Mouse (Mus musculus) intestine, postnatal 0 days (tissue): ENCODE results near the gene Shank2. TPM values are rescaled to one million over a fixed set of nuclear protein-coding genes. Genes with fewer than 3 reads are reported as not detected.

ENCODE experiments used
- ATAC-seq: fragments of 200-750 bp; cut with Nextera tagmentation; 2 replicates; pipeline ENCODE4 v1.8.0; 2017; ENCODE audit warnings: mild to moderate bottlenecking, moderate TSS enrichment, moderate library complexity
- H3K27ac ChIP-seq: fragments of 300-500 bp; sonication (generic); 2 replicates; pipeline ENCODE4 v1.5.1; 2014; ENCODE audit warnings: mild to moderate bottlenecking, low read depth, low read length, moderate library complexity
- H3K27me3 ChIP-seq: fragments of 300-500 bp; sonication (generic); replicated peaks from 2 replicates; pipeline ENCODE4 v1.6.1; 2014; ENCODE audit warnings: low read length, mixed read lengths; ENCODE audit not compliant: control insufficient read depth, insufficient read depth
- H3K36me3 ChIP-seq: fragments of 300-500 bp; sonication (generic); 2 replicates; pipeline ENCODE4 v1.6.1; 2014; ENCODE audit warnings: mild to moderate bottlenecking, moderate library complexity; ENCODE audit not compliant: control insufficient read depth, insufficient read depth
- H3K4me1 ChIP-seq: fragments of 300-500 bp; sonication (generic); replicated peaks from 2 replicates; pipeline ENCODE4 v1.6.1; 2014; ENCODE audit warnings: antibody characterized with exemption, low read length, mixed read lengths; ENCODE audit not compliant: control insufficient read depth, insufficient read depth
- H3K4me2 ChIP-seq: fragments of 300-500 bp; sonication (generic); replicated peaks from 2 replicates; pipeline ENCODE4 v1.6.1; 2014; ENCODE audit warnings: low read depth, mild to moderate bottlenecking, moderate library complexity
- H3K4me3 ChIP-seq: fragments of 300-500 bp; sonication (generic); 2 replicates; pipeline ENCODE4 v1.5.1; 2014; ENCODE audit warnings: low read depth, low read length
- H3K9ac ChIP-seq: fragments of 300-500 bp; sonication (generic); 2 replicates; pipeline ENCODE4 v1.6.1; 2014; ENCODE audit warnings: mild to moderate bottlenecking, low read depth, low read length
- H3K9me3 ChIP-seq: fragments of 300-500 bp; sonication (generic); 2 replicates; pipeline ENCODE4 v1.6.1; 2016; ENCODE audit warnings: mixed run types; ENCODE audit not compliant: control insufficient read depth
- CTCF ChIP-seq: sonication (generic); IDR thresholded peaks from 2 replicates; pipeline ENCODE4 v1.5.1; 2016; ENCODE audit warnings: low read depth, mild to moderate bottlenecking, control low read depth, antibody characterized with exemption, moderate library complexity
- WGBS: fragments of 180-500 bp; shearing (Covaris S2); extraction: QIAGEN DNeasy Blood & Tissue Kit; methylation state at CpG from one replicate; pipeline ENCODE4 v1.1.7; 2014; 5-methylcytosine and 5-hydroxymethylcytosine counted together
- polyA plus RNA-seq: library from polyadenylated mRNA; unstranded; fragments of >200 nt; fragmentation: Nextera tagmentation; extraction: Ambion mirVana; gene quantifications from 2 replicates; pipeline ENCODE4 v1.2.1, GENCODE M21; 2015

Shank2 gene
- polyA plus RNA-seq, 1 experiment from 2014 or later = 0.74 TPM

DNA sequence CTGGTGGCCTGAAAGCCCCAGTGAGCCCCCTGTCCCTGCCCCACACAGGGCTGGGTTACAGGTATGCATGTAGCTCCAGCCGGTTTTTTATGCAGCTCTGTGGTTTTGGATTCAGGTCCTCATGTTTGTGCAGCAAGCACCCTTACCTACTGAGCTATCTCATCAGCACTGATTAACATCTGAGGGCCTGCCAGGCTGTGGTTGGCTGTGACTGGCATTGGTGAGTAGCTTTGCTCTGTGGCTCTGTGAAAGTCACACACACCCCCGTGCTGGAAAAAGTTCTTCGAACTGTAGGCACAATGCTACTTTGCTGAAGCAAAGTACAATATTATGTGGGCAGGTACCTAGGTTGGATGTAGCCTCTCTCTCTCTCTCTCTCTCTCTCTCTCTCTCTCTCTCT lies 204.1 kb downstream of the Shank2 start:
- Histone ChIP-seq H3K27ac (no peak overlapping the region), H3K27me3 (no peaks in the 10 kb centered on the region), H3K4me3 (no peak overlapping the region), H3K4me1 (no peaks in the 10 kb centered on the region), H3K9me3 (no peaks in the 10 kb centered on the region), H3K4me2 (no peak overlapping the region), H3K9ac (no peak overlapping the region), H3K36me3 (no peaks in the 10 kb centered on the region; the same call in 1 of the 2 replicates)
- WGBS = 76% methylated on average over 3 of the region's 3 CpGs
- ATAC-seq = no peak
- TF ChIP-seq CTCF = no peak

- no peak overlapping the region for H3K4me3 ChIP-seq
- no peak overlapping the region for H3K27ac ChIP-seq
- no peaks in the 10 kb centered on the region for H3K4me1 ChIP-seq
- H3K4me2 ChIP-seq = no peak overlapping the region
- TF ChIP-seq CTCF = no peak
- 59% methylated on average over 5 of the region's 5 CpGs for WGBS
- H3K9ac ChIP-seq = no peak overlapping the region
- no peaks in the 10 kb centered on the region; the same call in 1 of the 2 replicates for H3K36me3 ChIP-seq
- no peak for ATAC-seq
- no peaks in the 10 kb centered on the region for H3K27me3 ChIP-seq
- H3K9me3 ChIP-seq = no peaks in the 10 kb centered on the region
Measured at GRCm38 (mm10) chr7:144206254-144206653, 204.5 kb downstream of the Shank2 start.

GRCm38 (mm10) chr7:144207100-144207499 lies 205.4 kb downstream of the Shank2 start:
- no peak overlapping the region for H3K27ac ChIP-seq
- H3K36me3 ChIP-seq = no peaks in the 10 kb centered on the region; the same call in 1 of the 2 replicates
- no peak overlapping the region for H3K9ac ChIP-seq
- no peaks in the 10 kb centered on the region for H3K4me1 ChIP-seq
- 91% methylated on average over 6 of the region's 6 CpGs for WGBS
- TF ChIP-seq CTCF = no peak
- H3K9me3 ChIP-seq = no peaks in the 10 kb centered on the region
- no peak overlapping the region for H3K4me3 ChIP-seq
- ATAC-seq = no peak
- no peaks in the 10 kb centered on the region for H3K27me3 ChIP-seq
- no peak overlapping the region for H3K4me2 ChIP-seq

DNA sequence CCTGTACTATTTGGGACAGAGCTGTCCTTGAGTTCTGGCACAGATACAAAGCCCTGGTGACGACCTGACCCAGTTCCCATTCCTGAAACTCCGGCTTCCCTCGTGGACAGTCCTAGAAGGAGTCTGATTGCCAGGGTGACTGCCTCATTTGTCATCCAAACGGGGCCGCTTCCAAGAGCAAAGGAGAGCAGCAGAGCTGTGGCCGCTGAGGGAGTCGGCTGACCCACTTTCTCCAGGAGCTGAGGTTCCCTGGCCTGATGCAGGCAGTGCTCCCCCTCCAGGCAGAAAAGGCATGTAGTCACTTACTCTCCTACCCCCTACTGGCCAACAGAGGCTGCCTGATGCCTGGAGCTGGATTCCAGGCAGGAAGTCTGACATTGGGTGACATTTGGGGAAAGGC lies 206.1 kb downstream of the Shank2 start:
- H3K9ac ChIP-seq = no peak overlapping the region
- H3K4me2 ChIP-seq = no peak overlapping the region
- H3K27ac ChIP-seq = no peak overlapping the region
- no peaks in the 10 kb centered on the region; the same call in 1 of the 2 replicates for H3K36me3 ChIP-seq
- no peaks in the 10 kb centered on the region for H3K27me3 ChIP-seq
- H3K4me3 ChIP-seq = no peak overlapping the region
- no peak for ATAC-seq
- peak; percentile 85 for TF ChIP-seq CTCF
- no peaks in the 10 kb centered on the region for H3K4me1 ChIP-seq
- H3K9me3 ChIP-seq = no peaks in the 10 kb centered on the region
- WGBS = 33% methylated on average over 7 of the region's 7 CpGs

- H3K4me1 ChIP-seq = no peaks in the 10 kb centered on the region
- H3K36me3 ChIP-seq = no peaks in the 10 kb centered on the region; the same call in 1 of the 2 replicates
- no peaks in the 10 kb centered on the region for H3K27me3 ChIP-seq
- no peaks in the 10 kb centered on the region for H3K9me3 ChIP-seq
- H3K9ac ChIP-seq = no peak overlapping the region
- no peak for ATAC-seq
- H3K4me2 ChIP-seq = no peak overlapping the region
- 100% methylated on average over 1 of the region's 1 CpGs for WGBS
- no peak overlapping the region for H3K4me3 ChIP-seq
- no peak overlapping the region for H3K27ac ChIP-seq
- TF ChIP-seq CTCF = no peak
Measured at GRCm38 (mm10) chr7:144208628-144209027, 206.9 kb downstream of the Shank2 start.

DNA sequence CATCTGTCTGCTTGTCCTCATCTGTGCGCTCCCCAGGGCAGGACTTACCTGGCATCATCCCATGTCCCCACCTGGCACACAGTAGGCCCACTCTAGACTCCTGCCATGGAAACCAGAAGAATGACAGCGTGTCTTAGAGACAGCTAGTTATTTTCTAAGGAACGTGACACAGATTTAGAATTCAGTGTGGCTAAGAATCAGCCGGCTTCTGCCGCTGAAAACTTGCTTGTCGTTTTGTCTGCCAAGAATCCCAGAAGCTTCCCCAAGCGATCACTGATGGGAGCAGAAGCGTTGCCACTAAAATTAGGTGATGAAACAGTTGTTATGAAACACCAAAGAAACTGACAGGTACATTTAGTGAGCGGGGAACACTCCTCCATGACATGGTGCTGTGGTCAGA lies 208.8 kb downstream of the Shank2 start:
- TF ChIP-seq CTCF = no peak
- Histone ChIP-seq H3K9me3 (no peaks in the 10 kb centered on the region; the same call in 1 of the 2 replicates), H3K4me1 (no peaks in the 10 kb centered on the region), H3K4me3 (no peak overlapping the region), H3K27ac (no peak overlapping the region), H3K27me3 (no peaks in the 10 kb centered on the region), H3K9ac (no peak overlapping the region), H3K36me3 (no peaks in the 10 kb centered on the region; the same call in 1 of the 2 replicates), H3K4me2 (no peak overlapping the region)
- WGBS = 91% methylated on average over 9 of the region's 9 CpGs
- no peak for ATAC-seq

DNA sequence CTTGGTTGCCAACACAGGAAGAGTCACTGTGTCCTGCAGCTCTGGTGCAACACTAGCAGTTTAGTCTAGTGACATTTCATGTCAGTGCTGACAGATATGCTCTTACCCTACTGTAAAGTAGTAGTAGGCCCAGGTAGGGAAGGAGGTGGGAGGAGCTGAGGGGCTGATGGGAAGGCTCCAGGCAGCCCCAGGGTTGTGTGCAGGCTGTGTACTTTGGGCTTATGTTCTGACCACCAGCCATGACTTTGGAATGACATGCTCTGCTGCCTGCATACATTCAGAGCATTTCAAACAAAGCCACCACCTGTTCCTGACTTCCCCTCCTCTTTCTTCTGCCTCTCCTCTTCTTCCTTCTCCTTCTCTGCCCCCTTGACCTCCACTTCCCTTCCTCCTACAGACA lies 211.0 kb downstream of the Shank2 start:
- no peak for ATAC-seq
- Histone ChIP-seq H3K4me2 (no peak overlapping the region), H3K27ac (no peak overlapping the region), H3K27me3 (no peaks in the 10 kb centered on the region), H3K4me1 (no peaks in the 10 kb centered on the region), H3K4me3 (no peak overlapping the region), H3K36me3 (no peaks in the 10 kb centered on the region), H3K9me3 (no peaks in the 10 kb centered on the region; the same call in 1 of the 2 replicates), H3K9ac (no peak overlapping the region)
- no peak for TF ChIP-seq CTCF
